Mouse (Mus musculus): ENCODE measurements around the gene Ttc9b. TPM values are rescaled to one million over a fixed set of nuclear protein-coding genes. Genes with fewer than 3 reads are reported as not detected.
"Not testable (repeated sequence)": the region's sequence is repeated elsewhere in the genome, so short reads cannot be mapped to it uniquely, and the experiment has no call there.

The Ttc9b gene
- polyA plus RNA-seq (2017; shearing (Covaris generic)) = not detected

- ATAC-seq = no peak
Observed at GRCm38 (mm10) chr7:27653681-27654437, at the start of gene Ttc9b. Gene Ttc9b (plus strand): TSS chr7:27653915.

- no peak for ATAC-seq
Observed at GRCm38 (mm10) chr7:27604661-27605348, 48.9 kb upstream of the Ttc9b start.

- no peak for ATAC-seq
Observed at GRCm38 (mm10) chr7:27605499-27606285, 48.0 kb upstream of the Ttc9b start.

- ATAC-seq = no peak
Observed at GRCm38 (mm10) chr7:27606481-27607254, 47.0 kb upstream of the Ttc9b start.

GRCm38 (mm10) chr7:27607580-27607979, 46.1 kb upstream of the Ttc9b start:
- ATAC-seq = no peak

GRCm38 (mm10) chr7:27608130-27608529, 45.6 kb upstream of the Ttc9b start:
- no peak for ATAC-seq

- ATAC-seq = no peak
Observed at GRCm38 (mm10) chr7:27609285-27609684, 44.4 kb upstream of the Ttc9b start.

GRCm38 (mm10) chr7:27609688-27610087, 44.0 kb upstream of the Ttc9b start:
- no peak for ATAC-seq

GRCm38 (mm10) chr7:27610370-27610769, 43.3 kb upstream of the Ttc9b start:
- ATAC-seq = no peak

- no peak for ATAC-seq
Observed at GRCm38 (mm10) chr7:27610871-27611270, 42.8 kb upstream of the Ttc9b start.

GRCm38 (mm10) chr7:27612940-27613339, 40.8 kb upstream of the Ttc9b start:
- ATAC-seq = no peak

- ATAC-seq = no peak
Observed at GRCm38 (mm10) chr7:27613751-27614499, 39.8 kb upstream of the Ttc9b start.

GRCm38 (mm10) chr7:27621028-27621427, 32.7 kb upstream of the Ttc9b start:
- no peak for ATAC-seq

- no peak for ATAC-seq
Observed at GRCm38 (mm10) chr7:27622234-27622633, 31.5 kb upstream of the Ttc9b start.

GRCm38 (mm10) chr7:27624967-27625366, 28.7 kb upstream of the Ttc9b start:
- no peak for ATAC-seq

- no peak for ATAC-seq
Observed at GRCm38 (mm10) chr7:27627707-27628106, 26.0 kb upstream of the Ttc9b start.

GRCm38 (mm10) chr7:27628190-27628589, 25.5 kb upstream of the Ttc9b start:
- ATAC-seq = no peak

- not testable (repeated sequence) for ATAC-seq
Observed at GRCm38 (mm10) chr7:27628816-27629215, 24.9 kb upstream of the Ttc9b start.

- no peak for ATAC-seq
Observed at GRCm38 (mm10) chr7:27631439-27631838, 22.3 kb upstream of the Ttc9b start.

GRCm38 (mm10) chr7:27633166-27633565, 20.5 kb upstream of the Ttc9b start:
- ATAC-seq = no peak

- ATAC-seq = no peak
Observed at GRCm38 (mm10) chr7:27634691-27635090, 19.0 kb upstream of the Ttc9b start.

- ATAC-seq = not testable (repeated sequence)
Observed at GRCm38 (mm10) chr7:27635094-27635493, 18.6 kb upstream of the Ttc9b start.

All from activated CD4-positive, CD25-positive, alpha-beta regulatory T cell, adult 4 months (primary cell).